Mouse (Mus musculus): ENCODE data around the gene Bcl9l.
A peak's percentile ranks its signal among the peaks of the same experiment; 100 is the strongest.
"Not testable (repeated sequence)": the region's sequence is repeated elsewhere in the genome, so short reads cannot be mapped to it uniquely, and the experiment has no call there.

Gene Bcl9l

DNA sequence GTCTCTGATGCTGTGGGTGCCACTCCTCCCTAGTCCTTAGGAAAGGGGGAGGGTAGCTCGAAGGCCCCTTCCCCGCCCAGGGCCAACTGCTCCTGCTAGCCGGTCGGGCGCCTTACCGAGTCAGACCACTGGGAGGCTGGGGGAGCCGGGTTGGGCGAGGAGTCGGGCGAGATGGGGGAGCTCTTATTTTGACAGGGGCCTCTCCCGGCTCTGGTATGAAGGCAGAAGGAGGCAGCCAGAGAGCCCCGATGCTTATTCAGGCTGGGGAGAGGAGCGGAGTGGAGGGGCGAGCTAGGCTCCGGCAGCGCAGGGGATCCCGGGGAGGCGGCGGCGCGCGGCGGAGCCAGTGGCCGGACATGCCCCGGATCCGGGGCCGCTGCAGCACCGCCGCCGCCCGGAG is at the start of gene Bcl9l:
Bcl9l (plus strand) TSS at position 274 of the 400 bp plus-strand sequence.
- DNase-seq (ENCODE audit: low spot score) = peak; percentile 50

- no peak for DNase-seq (ENCODE audit: low spot score)
Measured at GRCm38 (mm10) chr9:44435747-44436146, 46.9 kb upstream of the Bcl9l start.

DNA sequence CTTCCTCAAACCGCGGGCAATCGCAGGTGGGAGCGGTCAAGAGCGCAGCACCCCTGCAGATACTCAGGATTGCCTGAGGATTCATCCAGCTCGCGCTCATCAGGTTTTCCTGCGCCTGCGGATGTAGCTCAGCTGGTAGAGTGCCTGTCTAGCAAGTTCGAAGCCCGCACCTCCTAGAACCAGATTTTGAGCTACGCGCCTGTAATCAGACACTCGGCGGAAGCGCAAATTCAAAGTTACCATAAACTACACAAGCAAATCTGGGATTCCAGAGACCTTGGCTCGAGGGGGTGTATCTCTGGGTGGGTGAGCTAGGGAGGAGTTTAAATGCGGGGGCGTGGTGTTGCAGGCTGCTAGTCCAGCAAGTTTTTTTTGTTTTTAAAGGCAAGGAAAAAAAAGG is 41.7 kb upstream of the Bcl9l start, which contains the start of gene Foxr1:
Foxr1 (minus strand) TSS at position 176 of the 400 bp plus-strand sequence.
- no peak for DNase-seq (ENCODE audit: low spot score)

GRCm38 (mm10) chr9:44444402-44445025 is 38.1 kb upstream of the Bcl9l start:
- not testable (repeated sequence) for DNase-seq (ENCODE audit: low spot score)

GRCm38 (mm10) chr9:44450387-44450786 is 32.2 kb upstream of the Bcl9l start:
- DNase-seq (ENCODE audit: low spot score) = peak; percentile 42

DNA sequence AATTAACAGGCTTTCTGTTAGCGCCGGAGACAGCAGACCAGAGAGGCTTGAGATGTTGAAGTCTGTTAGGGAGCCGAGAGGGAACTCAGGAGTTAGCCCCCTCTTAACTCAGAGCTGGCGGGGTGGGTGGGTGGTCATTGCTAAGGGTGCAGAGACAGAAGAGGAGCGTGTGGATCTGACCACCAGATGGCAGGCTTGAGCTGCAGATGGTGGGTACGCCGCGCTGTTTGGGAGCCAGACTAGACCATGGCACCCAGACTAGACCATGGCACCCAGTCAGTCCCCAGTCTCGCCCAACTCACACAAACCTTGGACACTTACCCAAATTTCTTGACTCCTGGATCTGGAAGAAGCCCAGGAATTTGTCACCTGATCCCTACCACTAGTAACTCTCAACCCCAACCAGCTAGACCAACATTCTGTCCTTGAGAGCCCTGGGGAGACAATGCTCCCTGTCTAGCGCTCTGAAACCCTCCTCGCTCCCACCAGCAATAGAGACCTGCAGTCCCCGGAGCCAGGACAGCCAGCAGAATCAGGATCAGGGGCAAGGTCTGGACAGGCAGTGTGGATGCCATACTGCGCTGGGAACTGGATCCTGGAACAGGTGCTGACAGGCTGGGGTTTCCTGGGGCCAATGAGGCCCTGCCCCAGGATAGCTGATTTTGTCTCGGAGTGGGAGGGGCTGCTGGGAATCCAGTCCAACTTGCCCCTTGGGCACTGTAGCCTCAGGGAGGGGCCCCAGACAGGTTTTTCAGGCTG is 28.3 kb upstream of the Bcl9l start:
- DNase-seq (ENCODE audit: low spot score) = peak; percentile 54

- DNase-seq (ENCODE audit: low spot score) = no peak
Measured at GRCm38 (mm10) chr9:44454891-44455220, 27.8 kb upstream of the Bcl9l start, which contains the start of gene Upk2. Upk2 (minus strand) TSS chr9:44454976.

- DNase-seq (ENCODE audit: low spot score) = no peak
Measured at GRCm38 (mm10) chr9:44457035-44457742, 25.4 kb upstream of the Bcl9l start.

DNA sequence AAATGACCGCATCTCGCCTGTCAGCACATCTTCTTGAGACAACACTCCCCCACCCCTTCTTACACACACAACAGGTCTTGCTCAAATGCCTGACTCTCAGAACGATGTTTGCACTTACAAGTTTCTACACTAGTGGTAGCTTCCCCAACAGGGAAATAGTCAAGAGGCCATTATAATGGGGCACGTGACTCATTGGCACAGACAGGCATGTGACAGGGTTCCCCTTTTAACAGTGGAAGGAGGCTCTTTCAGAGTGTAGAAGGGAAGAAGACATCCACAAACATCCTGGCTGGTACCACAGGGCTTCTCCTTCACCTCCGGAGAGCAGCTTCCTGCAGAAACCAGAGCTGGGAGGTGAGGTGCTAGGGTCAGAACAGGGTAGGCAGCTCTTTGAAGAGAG is 20.7 kb upstream of the Bcl9l start:
- DNase-seq (ENCODE audit: low spot score) = no peak

DNA sequence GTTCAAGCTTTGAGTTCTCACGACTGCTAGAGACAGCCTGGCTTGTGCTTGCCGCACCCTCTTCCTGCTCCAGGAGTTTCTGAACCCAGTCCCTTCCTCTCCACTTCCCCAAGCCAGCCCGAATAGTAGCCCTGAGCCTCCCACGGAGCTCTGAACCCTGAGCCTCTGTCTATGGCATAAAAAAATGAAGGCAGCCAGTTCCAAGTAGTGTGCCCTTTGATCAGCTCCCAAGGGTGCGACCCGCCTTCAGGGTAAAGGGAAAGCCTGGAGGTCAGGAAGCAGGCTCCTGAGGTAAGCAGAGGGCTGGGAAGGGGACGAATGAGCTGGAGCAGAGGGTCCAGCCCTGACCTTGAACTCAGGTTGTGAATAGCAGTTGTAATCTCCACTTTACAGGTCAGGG is 14.4 kb upstream of the Bcl9l start:
- no peak for DNase-seq (ENCODE audit: low spot score)

DNA sequence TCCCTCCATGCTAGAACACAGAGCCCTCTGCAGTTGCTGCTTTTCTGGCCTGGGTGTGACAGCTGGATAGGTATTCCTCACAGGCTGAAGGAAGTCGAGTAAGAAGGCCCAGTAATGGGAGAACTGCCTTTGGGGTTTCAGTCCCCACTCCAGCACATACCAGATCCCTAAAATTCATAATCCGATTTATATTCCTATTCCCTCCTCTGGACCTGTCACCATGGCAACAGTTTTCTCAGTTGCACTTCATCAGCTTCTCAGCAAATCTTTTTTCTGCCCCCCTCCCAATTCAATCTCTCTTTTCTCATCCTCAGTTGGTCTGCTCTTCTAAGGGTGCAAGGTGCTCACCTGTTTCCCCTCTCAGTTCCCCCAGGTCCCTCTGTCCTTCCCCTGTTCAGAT is 13.8 kb upstream of the Bcl9l start:
- DNase-seq (ENCODE audit: low spot score) = no peak

DNA sequence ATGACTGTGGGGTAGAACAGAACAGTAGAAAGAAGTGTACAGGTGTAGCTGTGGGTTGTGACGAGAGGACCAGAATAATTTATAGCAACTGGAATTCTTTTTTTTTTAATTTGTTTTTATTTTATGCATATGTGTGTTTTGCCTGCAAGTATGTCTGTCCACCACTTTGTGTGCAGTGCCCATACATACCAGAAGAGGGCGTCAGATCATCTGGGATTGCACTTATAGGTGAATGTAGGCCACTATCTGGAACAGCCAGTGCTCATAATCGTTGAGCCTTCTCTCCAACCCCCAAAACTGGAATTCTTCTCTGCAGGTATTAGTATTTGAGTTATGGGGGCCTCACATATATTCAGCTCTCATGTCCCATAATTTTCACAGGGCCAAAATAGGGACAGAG is 9.4 kb upstream of the Bcl9l start:
- no peak for DNase-seq (ENCODE audit: low spot score)

DNA sequence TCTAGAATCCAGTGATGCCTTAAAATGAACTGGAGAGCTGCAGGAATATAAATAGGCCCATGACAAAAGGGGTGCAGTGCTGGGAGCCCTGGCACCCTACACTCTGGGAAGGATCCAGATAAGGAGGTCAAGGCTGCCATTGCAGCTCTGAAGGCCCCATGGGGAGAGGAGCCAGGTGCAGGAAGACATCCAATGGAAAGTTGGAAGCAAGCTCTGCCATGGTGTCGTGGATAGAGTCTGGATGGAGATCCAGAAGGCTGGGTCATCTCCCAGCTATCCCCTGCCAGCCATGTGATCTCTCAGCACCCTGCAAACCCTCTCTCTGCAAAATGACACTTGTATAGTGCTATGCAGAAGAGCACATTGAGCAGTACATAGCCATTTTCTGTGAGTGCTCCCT is 8.3 kb upstream of the Bcl9l start:
- no peak for DNase-seq (ENCODE audit: low spot score)

DNA sequence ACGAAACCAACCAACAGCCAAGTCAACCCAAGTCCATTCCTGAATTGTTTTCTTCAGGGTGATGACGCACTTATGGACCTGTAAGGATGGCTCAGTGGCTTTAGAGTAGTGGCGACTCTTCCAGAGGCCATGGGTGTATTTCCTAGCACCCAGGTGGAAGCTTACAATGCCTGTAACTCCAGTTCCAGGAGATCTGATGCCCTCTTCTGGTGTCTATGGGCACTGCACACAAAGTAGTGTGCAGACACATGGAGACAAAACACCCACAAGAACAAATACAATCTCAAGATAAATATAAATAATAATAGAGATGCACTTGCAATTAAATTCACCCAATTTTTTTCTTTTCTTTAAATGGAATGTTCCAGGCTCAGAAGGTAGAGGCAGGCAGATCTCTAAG is 6.7 kb upstream of the Bcl9l start:
- no peak for DNase-seq (ENCODE audit: low spot score)

GRCm38 (mm10) chr9:44477339-44478228 is 5.0 kb upstream of the Bcl9l start:
- DNase-seq (ENCODE audit: low spot score) = peak; percentile 55

- no peak for DNase-seq (ENCODE audit: low spot score)
Measured at GRCm38 (mm10) chr9:44478229-44478921, 4.2 kb upstream of the Bcl9l start.

DNA sequence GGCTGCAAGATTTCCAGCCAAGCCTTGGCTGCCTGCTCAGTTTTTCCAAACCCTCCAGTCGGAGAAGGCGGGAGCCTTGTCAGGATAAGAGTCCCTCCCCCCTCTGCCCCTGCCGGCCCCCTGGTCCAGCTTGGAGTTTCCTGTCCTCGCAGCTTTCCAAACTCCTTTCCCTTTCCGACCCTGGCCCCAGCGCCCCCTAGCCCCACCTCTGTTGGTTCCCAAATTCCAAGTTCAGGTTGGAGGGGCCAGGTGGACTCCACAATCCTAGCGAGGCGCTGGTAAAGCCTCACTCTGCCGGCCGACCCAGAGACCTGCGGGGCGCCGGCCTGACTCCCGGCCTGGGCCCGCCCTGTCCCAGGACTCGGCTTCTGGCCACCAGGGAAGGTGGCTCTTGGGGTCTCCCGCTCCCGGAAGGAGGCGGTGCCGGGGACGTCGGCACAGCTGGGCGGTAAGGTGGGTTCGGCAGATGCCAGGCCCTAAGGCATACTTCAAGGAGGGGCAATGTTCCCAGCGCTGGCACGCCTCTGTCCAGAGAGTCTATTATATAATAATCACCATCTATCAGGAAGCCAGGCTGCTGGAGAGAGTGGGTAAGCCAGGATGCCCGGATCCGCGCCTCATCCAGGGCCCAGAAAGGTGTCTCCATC is 3.5 kb upstream of the Bcl9l start:
- DNase-seq (ENCODE audit: low spot score) = no peak

DNA sequence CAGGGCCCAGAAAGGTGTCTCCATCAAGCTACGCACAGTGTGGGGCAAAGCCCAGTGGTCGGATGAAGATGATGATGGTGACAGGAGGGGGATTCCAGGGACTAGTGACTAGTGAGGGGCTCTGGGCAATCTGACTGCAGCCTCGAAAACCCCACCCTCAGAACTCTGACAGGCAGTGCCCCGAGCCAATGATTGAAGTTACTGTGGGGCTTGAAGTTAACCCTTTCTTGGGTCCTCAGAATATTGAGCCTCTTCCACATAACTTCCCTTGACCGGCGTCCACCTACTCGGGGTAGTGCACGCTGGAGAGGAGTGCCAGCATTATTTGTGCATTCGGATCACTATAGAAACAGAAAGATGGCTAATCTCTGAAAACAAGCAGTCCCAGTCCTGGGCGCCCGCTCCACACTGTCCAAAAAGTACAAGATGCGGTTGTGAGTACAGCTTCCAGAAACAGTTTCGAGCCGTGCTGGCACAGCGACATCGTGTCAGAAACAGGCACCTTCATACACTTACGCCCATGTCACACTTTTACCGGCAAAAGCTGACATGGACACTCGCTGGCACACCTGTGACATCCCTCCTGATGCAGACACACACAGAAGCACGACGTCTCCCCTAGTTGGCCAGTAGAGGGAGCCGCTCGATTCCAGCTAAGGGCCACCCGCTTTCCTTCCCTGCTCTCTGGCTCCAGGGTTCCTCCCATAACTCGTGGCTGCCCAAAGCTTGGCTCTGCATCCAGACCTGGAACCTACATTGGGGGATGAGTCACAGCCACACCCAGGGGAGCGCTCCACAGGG is 2.8 kb upstream of the Bcl9l start:
- DNase-seq (ENCODE audit: low spot score) = peak; percentile 60

GRCm38 (mm10) chr9:44482112-44482511 is 513 bp upstream of the Bcl9l start:
- no peak for DNase-seq (ENCODE audit: low spot score)

- no peak for DNase-seq (ENCODE audit: low spot score)
Measured at GRCm38 (mm10) chr9:44483041-44483509, 450 bp downstream of the Bcl9l start.

Measured in c-Kit-positive CD71-positive TER-119-positive erythroid progenitor cells, embryonic 14.5 days (primary cell).